Mouse (Mus musculus): ENCODE measurements at regions not wholly inside any gene's neighbourhood (a gene's known extent, or its start where the extent isn't known, plus 50 kb on each side); places are given as distances from the start of the nearest gene placed in this dataset.
"Not testable (repeated sequence)": the region's sequence is repeated elsewhere in the genome, so short reads cannot be mapped to it uniquely, and the experiment has no call there.

- no peak for DNase-seq
These were observed 325.0 kb downstream of the Ajap1 start for GRCm38 (mm10) chr4:153157572-153157971.

DNA sequence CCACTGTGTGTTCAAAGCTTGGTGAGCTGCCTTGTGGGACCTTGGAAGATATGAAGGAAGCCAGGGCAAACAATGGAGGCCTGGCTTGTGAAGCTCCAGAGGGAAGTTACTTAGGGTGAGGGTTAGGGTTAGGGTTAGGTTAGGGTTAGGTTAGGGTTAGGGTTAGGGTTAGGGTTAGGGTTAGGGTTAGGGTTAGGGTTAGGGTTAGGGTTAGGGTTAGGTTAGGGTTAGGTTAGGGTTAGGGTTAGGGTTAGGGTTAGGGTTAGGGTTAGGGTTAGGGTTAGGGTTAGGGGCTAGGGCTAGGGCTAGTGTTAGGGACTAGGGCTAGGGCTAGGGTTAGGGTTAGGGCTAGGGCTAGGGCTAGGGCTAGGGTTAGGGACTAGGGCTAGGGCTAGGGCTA lies 329.7 kb downstream of the Ajap1 start:
- DNase-seq: not testable (repeated sequence)

GRCm38 (mm10) chr4:153133147-153133546 lies 349.5 kb downstream of the Ajap1 start:
- no peak for DNase-seq

DNA sequence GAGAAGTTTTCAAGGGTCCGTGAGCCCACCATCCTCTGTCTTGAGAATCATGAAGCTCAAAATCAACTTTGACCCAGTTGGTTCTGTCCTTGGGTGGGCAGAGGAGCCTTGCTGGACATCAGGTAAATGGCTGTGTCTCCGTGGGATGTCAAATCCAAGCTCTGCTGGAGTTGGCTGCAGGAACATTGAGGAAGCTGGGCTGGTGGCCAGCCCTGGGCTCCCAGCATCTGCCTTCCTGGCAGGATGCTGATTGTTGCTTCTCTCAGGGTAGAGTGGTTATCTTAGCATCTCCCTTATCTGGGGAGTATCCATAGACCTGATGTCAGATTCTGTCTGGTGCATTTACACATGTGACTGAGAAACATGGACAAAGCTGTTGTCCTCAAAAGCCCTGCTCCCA lies 353.3 kb downstream of the Ajap1 start:
- DNase-seq: no peak

DNA sequence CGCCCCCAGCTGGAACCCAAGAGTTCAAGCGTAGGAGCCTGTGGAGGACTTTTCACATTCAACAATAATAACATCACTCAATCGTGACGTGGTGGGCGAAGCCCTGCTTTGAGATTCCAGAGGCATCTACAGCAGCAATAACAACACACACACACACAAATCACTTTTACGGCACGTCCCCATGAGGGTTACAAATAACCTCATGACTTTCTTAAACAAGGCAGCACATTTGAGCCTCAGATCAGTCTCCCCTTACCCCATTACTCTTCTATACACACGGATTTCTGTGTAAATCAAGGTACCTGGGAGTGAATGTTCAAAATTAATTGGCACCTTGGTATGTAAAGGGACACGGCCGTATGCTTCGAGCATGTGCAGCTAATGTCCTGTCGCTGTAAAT lies 354.4 kb downstream of the Ajap1 start:
- DNase-seq: no peak

DNA sequence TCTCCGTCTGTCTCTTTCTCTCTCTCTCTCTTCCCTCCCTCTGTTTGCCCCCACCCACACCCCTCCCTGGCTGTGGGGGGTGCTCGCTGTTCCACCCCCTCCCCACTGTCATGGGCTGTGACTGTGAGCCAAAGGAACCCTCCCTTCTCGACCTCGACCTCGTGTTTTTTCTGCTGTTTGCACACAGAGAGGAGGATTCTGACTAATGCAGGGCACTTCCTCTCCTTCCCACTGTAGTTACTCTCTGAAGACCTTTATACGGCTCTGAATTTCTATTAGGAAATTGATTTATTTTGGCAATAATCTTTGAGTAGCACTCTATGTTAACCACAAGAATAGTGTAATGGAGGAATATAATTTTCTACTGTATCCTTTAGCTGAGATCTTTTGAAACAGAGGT lies 362.1 kb downstream of the Ajap1 start:
- no peak for DNase-seq

- DNase-seq: no peak
These were observed 362.9 kb downstream of the Ajap1 start for GRCm38 (mm10) chr4:153119647-153120102.

DNA sequence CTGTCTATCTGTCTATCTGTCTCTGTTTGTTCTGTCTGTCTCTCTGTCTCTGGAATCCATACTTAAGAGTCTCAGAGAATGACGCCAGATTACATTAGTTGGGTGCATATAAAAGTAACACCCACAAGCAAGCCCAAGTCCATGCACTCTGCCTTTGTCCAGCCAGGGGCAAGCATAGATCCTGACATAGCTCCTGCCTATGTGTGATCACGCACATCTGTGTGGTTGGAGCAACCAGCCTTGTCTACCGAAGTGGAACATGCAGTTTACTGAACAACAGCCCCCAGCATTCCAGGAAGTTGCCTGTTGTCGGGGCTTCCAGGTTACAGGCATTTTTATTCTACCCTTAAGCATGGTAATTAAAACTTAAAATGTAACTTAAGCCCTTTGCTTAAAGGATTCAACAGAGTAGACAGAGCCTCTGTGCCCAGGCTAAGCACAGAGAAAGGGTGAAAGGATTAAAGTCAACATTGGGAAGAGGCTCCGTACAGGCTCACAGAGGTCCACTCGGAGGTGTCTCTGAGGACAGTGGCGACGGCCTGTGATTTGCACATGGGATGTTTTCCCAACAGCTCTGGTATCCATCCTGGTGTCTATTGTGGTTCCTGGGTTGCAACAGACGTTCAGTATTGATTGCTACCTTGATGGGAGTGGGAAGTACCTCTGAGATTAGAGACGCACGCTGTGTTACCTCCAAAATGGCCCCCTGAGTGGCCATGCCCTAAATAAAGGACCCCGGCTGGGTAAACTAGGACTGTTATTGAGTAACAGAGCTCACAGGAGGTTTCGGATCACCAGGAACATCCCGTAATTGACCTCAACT lies 363.6 kb downstream of the Ajap1 start:
- no peak for DNase-seq

- DNase-seq: no peak
These were observed 367.6 kb downstream of the Ajap1 start for GRCm38 (mm10) chr4:153114998-153115397.

DNA sequence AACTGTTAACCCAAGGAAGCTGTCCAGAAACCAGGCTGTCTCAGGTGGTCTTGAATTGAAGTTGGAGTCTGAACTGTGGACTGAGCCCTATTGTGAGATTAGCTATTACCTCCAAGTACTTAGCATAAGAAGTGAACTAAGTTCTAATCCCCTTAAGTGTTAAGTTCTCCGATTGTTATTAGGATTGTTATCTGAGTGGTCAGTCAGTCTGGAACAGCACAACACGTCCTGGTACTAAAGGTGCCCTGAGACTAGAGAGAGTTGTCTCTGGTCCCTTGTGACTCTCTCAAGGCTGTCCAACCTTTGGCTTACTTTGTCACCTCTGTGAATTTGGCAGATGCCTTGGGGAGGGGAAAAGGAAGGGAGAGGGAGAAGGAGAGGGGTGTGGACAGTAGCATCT lies 369.0 kb downstream of the Ajap1 start:
- no peak for DNase-seq

DNA sequence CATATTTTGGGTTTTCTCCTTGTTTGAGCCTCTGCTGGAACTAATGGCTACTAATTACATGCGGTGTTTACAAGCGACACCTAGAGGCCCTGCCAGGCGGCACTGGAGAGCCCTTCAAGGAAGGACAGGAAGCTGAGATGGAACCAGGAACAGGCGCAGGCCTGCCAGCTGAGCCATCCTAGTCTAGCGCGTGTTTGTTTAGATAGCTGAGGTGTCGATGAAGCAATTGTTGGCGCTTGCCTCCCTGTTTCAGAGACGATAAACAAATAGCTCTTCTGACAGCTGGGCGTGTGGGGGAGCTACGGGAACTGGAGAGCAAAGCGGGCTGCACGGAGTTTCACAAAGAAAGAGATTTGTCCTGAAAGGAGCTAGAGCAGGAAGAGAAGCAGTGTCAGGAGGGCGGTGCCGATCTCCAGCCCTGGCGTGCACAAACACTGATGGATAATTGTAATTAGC lies 372.3 kb downstream of the Ajap1 start:
- no peak for DNase-seq

DNA sequence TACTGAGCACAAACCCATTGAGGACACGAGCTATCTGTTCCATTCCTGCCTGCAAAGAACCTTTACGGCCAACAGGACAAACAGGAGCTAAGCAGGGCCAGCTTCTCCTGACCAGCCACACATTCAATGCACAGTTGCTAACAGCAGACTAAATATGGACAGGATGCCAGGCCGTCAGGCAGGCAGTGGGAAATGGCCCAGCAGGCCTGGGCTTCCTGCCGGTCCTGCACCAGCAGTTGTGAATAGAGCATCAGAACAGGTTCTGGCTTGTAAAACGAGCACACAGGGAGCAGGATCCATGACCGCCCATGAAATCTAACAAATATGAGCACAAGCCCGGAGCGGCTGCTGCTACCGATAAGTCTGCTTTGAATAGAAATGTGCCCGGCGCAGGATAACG lies 384.0 kb downstream of the Ajap1 start:
- no peak for DNase-seq

DNA sequence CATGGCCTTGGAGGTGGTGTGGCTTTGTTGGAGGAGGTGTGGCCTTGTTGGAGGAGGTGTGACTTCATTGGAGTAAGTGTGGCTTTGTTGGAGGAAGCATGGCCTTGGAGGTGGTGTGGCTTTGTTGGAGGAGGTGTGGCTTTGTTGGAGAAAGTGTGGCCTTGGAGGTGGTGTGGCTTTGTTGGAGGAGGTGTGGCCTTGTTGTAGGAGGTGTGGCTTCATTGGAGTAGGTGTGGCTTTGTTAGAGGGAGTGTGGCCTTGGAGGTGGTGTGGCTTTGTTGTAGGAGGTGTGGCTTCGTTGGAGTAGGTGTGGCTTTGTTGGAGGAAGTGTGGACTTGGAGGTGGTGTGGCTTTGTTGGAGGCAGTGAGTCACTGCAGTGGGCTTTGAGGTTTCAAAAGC lies 385.0 kb downstream of the Ajap1 start:
- no peak for DNase-seq

- no peak for DNase-seq
These were observed 389.5 kb downstream of the Ajap1 start for GRCm38 (mm10) chr4:153093129-153093528.

GRCm38 (mm10) chr4:153082166-153082565 lies 400.4 kb downstream of the Ajap1 start:
- DNase-seq: no peak

DNA sequence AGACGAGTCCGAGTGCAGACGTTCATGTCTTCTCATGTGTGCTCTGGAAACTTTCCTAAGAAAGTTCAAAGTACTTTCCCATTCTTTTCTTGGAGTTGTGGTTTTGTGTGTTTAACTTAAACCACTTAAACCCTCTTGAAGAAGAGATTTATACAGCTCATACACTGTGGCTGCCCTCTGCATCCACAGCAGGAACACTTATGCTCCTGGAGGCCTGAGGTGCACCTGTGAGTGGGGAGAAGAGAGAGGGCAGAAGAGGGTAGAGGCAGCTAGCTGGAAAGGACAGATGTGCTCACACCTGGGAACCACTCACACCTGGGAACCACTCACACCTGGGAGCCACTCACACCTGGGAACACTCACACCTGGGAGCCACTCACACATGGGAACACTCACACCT lies 408.0 kb downstream of the Ajap1 start:
- DNase-seq: no peak

DNA sequence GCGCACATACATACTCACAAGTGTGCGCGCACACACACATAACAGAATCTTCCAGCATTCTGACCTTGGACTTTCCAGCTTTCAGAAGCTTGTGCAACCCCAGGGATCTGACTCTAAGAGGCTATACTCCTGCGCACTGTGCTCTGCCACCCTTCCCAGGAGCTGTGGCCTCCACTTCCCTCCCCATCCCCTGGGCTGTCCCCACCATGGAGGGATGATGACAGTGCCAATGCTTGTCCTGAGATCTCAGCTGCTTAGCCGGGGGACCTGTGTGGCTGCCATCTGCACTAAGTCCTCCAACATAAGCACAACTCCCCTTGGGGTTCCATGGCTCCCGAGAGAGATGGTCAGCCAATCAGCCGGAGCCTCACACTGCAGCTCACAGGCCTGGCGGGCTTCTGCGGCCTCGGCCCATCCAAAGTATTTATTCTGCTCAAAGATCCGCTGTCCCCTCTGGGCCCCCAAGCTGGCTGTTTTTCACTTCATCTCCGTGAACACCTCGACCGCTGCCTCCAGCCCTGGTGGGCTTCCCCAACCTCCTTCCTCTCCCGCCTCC lies 412.3 kb downstream of the Ajap1 start:
- DNase-seq: no peak

DNA sequence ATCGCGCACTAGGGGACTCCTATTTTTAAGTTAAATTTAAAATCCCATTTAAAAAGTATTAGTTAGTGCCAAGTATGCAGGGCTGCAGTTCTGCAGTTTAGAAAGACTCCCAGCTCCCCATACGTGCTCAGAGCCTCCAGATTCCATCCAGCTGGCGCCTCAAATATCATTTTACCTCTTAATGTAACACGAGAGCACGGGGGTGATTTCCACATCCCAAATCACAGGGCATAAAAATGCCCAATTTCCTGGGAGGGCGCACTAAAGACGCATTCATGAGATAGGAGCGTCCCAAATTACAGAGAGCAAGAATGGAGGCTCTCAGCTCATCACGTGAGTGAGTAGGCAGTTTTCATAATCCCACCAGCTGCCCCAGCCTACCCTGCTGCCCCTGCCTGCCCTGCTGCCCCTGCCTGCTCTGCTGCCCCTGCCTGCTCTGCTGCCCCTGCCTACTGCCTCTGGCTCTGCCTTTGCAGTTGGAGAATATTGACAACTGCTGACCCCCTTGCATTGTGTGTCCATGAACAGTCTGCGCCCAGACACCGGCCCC lies 414.1 kb downstream of the Ajap1 start:
- no peak for DNase-seq

DNA sequence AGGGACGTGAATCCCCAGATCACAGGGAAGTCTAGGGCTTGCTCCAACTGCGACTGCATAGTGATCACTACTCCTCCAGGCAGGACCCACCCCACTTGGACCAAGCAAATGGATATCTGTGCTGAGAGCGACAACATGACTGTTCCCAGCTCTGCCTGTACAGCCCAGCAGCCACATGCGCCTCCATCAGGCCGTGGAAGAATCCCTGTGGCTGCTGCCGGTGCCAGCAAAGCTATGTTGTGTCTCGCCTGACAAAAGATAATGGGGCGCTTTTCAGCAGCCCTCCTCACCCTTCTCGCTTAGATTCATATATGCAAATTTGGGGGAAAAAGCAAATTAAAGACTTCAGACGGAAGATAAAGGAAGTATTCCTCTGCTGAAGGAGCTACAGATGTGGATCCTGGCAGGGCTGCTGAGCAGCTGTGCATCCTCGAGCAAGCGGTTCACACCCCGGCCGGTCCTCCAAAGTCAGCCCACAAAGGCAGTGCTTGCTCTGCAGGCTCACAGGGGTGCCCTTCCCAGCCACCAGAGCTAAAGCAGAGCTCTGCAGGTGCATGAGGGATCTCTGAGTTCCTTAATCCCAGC lies 418.5 kb downstream of the Ajap1 start:
- DNase-seq: no peak

- no peak for DNase-seq
These were observed 419.2 kb downstream of the Ajap1 start for GRCm38 (mm10) chr4:153063402-153063801.

DNA sequence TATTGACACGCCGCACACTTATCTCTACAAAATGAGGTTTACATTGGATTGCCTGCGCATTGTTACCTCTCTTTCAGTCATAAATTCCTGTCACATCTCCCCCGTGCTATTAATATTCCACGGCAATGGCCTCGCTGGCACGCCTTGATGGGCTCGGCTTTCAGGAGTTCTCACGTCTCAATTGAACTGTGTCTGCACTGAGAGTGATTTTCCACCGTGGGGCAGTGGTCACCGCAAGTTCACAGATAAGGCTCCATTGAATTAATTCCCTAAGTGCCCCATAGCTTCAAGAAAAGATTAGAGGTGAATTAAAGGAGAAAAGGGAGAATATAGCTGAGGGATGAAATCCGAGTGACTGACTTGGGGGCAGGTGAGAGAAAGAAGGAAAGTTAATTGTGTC lies 424.5 kb downstream of the Ajap1 start:
- DNase-seq: no peak

DNA sequence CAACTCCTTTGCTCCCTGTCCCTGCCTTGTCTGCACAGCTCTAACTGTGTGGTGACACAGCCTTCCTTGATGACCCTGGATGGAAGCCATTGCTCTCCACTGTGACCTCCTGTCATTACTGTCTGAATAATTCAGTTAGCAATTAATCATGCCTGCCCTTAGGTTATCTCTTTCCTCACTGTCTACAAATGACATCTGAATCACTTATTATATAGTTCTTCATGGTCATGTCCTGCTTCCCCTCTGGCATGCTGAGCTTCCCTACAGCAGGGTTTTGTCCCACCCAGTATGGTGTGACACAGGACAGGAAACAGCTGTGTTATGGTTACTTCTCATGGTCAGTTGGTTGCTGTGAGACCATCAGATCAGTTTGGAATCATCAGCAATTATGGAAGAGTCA lies 458.9 kb downstream of the Ajap1 start:
- no peak for DNase-seq

DNA sequence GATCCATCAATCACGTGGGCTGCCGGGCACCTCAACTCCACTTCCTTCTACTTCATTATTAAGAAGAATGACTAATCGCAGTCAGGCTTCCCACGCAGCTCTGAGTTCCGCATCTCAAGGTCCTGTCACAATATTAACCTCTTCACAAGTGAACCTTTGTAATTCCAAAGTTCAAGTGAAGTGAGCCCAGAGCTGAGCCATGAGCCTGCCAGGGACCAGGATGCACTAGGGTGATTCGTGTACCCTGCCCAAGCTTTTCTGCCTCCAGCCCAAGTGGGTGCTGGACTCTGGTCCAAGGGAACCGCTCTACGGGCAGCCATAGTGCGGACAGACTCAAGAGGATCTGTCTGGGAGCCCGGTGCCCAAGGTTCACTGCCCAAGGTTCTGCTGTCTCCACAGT lies 463.4 kb downstream of the Ajap1 start:
- no peak for DNase-seq
